Mouse (Mus musculus) cerebellum, adult 2 months (tissue): Measurements from ENCODE around the gene Pafah1b3. TPM values are rescaled to one million over a fixed set of nuclear protein-coding genes. Genes with fewer than 3 reads are reported as not detected.

Experiments used
- DNase-seq, 2 experiments: peaks; one replicate each; pipeline ENCODE4 v3.0.0; 2021
- H3K27ac ChIP-seq: fragments of 200-500 bp; 2 replicates; pipeline ENCODE4 v1.5.1; 2012; ENCODE audit warnings: low read length, control low read depth, inconsistent platforms; ENCODE audit not compliant: insufficient read depth
- H3K27me3 ChIP-seq: fragments of 200-500 bp; 2 replicates; pipeline ENCODE4 v1.6.1; 2012; ENCODE audit warnings: inconsistent platforms, mild to moderate bottlenecking, low read length, moderate library complexity; ENCODE audit not compliant: control insufficient read depth, insufficient read depth
- H3K4me1 ChIP-seq: fragments of 200-500 bp; 2 replicates; pipeline ENCODE4 v1.6.1; 2011; ENCODE audit warnings: low read length; ENCODE audit not compliant: control insufficient read depth, insufficient read depth
- H3K4me3 ChIP-seq: fragments of 200-500 bp; replicated peaks from 2 replicates; pipeline ENCODE3; 2011; ENCODE audit warnings: mild to moderate bottlenecking, low read depth, low read length, control low read depth; ENCODE audit not compliant: insufficient read depth
- CTCF ChIP-seq: fragments of 200-500 bp; IDR thresholded peaks from 2 replicates; pipeline ENCODE4 v1.5.1; 2011; ENCODE audit warnings: low read depth, mild to moderate bottlenecking, control low read depth, low read length, moderate library complexity, borderline replicate concordance; ENCODE audit not compliant: insufficient read depth
- POLR2A ChIP-seq: fragments of 200-500 bp; IDR thresholded peaks from 2 replicates; pipeline ENCODE4 v1.6.1; 2011; ENCODE audit warnings: low read length, control low read depth, borderline replicate concordance; ENCODE audit not compliant: insufficient read depth
- WGBS: fragments of 180-500 bp; shearing (Covaris S2); methylation state at CpG from one replicate; pipeline ENCODE4 v1.1.7; 2018; 5-methylcytosine and 5-hydroxymethylcytosine counted together
- polyA plus RNA-seq: library from polyadenylated mRNA; depleted of rRNA; stranded (reverse); fragments of >200 nt; gene quantifications from 2 replicates; pipeline ENCODE4 v1.2.3, GENCODE M21; 2012

The Pafah1b3 gene
- polyA plus RNA-seq, 1 experiment: 42.6 TPM

- H3K4me3 ChIP-seq: no peak overlapping the region
- DNase-seq: peak; percentile 16 to 24
- 79% methylated on average over 4 of the region's 4 CpGs for WGBS
- TF ChIP-seq POLR2A (no peak), CTCF (no peak)
- H3K27ac ChIP-seq: no peak overlapping the region; the same call in 1 of the 2 replicates
- H3K27me3 ChIP-seq: no peaks in the 10 kb centered on the region
- H3K4me1 ChIP-seq: peaks cover 31% of the 10 kb centered on the region
These were observed 20.4 kb downstream of the Pafah1b3 start for GRCm38 (mm10) chr7:25277405-25277804.

DNA sequence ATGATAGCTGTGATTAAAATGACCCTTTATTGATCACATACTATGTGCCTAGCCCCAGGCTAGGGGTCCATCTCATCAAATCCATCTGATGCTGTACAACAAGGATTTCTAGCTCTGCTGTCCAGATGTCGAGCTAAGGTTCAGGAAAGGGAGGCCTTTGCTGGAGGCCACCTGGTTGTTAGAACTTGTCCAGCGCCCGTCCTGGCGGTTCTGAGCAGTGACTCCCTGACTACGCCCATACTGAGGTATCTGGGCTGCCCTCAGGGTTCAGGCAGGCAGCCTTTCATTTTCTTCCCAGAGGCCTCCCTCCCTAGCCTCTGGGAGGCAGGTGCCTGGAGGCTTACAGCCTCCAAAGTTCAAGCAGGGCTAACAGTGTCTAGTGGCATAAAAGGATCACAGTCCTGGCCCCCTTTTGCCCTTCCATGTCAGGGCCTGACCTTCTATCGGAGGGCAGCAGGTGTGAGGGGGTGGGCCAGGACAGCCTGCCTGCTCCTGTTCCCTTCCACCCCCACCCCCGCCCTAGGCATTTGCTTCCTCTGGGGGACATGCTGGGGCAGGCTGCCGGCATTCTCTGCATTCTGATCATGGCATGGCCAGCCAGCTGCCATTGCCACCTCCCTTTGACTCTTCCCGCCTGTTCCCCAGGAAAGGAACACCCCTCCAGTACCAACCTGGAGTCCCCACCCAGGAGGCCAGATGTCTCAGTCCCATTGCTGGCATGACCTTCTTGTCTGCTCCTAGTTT is 22.1 kb downstream of the Pafah1b3 start:
- TF ChIP-seq POLR2A: no peak
- TF ChIP-seq CTCF: no peak
- H3K27ac ChIP-seq: 0 out of 2 replicates have a peak overlapping the region, but pooled peaks have one; percentile 2
- WGBS: 57% methylated on average over 9 of the region's 9 CpGs

DNA sequence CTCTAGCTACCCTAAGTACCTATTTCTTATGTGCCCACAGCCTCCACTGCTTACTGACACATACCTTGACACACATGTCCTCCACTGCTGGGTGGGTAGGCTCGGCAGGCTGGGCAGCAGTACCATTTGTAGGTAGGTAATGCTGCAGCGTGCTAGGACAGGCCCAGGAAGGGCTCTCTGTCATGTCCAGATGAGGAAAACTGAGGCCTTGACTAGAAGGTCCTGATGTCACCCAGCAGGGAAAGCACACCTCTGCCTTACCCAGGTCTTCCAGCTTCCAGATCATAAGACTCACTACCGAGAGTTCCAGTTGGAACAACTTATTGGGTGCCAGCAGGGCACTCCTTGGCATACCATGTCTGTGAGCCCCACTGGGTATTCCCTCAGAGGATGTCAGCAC is 22.8 kb downstream of the Pafah1b3 start:
- Histone ChIP-seq H3K4me3 (no peak overlapping the region), H3K4me1 (peaks cover 24% of the 10 kb centered on the region), H3K27ac (no peak overlapping the region), H3K27me3 (no peaks in the 10 kb centered on the region)
- TF ChIP-seq POLR2A (no peak), CTCF (no peak)
- DNase-seq: peak in 1 of 2 experiments; percentile 7
- 64% methylated on average over 3 of the region's 3 CpGs for WGBS

More for the DNA sequence above, 22.1 kb downstream of the Pafah1b3 start:
- Histone ChIP-seq H3K4me1 (peaks cover 25% of the 10 kb centered on the region), H3K4me3 (no peak overlapping the region), H3K27me3 (no peaks in the 10 kb centered on the region)
- peak; percentile 12 to 25 for DNase-seq

DNA sequence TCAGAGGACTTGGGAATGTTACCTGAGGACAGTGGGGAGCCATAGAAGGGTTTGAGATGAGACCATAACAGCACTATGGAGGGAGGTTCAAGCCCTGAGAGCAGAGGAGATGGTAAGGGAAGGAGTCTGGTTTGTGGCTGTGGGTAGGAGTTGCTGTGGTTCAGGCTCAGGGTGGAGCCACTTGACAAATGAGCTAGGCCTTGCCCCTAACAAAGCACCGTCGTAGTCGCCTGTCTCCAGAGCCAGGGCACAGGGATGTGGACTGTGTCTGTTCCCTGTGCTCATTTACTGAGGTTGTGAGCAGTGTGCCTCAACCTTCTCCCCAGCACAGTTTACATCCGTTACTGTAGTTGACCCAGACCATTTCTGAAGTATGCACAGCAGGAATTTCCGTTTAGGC is 23.2 kb downstream of the Pafah1b3 start:
- H3K4me1 ChIP-seq: peaks cover 27% of the 10 kb centered on the region
- H3K27ac ChIP-seq: no peak overlapping the region

GRCm38 (mm10) chr7:25273259-25274241 is 24.2 kb downstream of the Pafah1b3 start:
- Histone ChIP-seq H3K4me1 (peaks cover 32% of the 10 kb centered on the region), H3K27me3 (no peaks in the 10 kb centered on the region), H3K27ac (no peak overlapping the region), H3K4me3 (no peak overlapping the region)
- TF ChIP-seq POLR2A (no peak), CTCF (no peak)
- DNase-seq: peak in 1 of 2 experiments; percentile 34
- WGBS: 75% methylated on average over 22 of the region's 22 CpGs

More for the DNA sequence above, 23.2 kb downstream of the Pafah1b3 start:
- no peak for DNase-seq
- WGBS: 63% methylated on average over 5 of the region's 5 CpGs
- H3K4me3 ChIP-seq: no peak overlapping the region
- no peaks in the 10 kb centered on the region for H3K27me3 ChIP-seq
- no peak for TF ChIP-seq POLR2A

- H3K4me1 ChIP-seq: peaks cover 30% of the 10 kb centered on the region
These were observed 25.1 kb downstream of the Pafah1b3 start for GRCm38 (mm10) chr7:25272445-25273258.

More at GRCm38 (mm10) chr7:25272445-25273258, 25.1 kb downstream of the Pafah1b3 start:
- H3K27me3 ChIP-seq: no peaks in the 10 kb centered on the region
- no peak overlapping the region for H3K4me3 ChIP-seq
- 80% methylated on average over 38 of the region's 38 CpGs for WGBS
- DNase-seq: peak in 1 of 2 experiments; percentile 29
- TF ChIP-seq POLR2A (no peak), CTCF (no peak)
- H3K27ac ChIP-seq: no peak overlapping the region
